Mouse (Mus musculus) forebrain, embryonic 11.5 days (tissue): ENCODE data around the gene Rab36. TPM values are rescaled to one million over a fixed set of nuclear protein-coding genes. Genes with fewer than 3 reads are reported as not detected.
"Not testable (repeated sequence)": the region's sequence is repeated elsewhere in the genome, so short reads cannot be mapped to it uniquely, and the experiment has no call there.

ENCODE experiments used
- ATAC-seq: fragments of 200-750 bp; cut with Nextera tagmentation; replicated peaks from 2 replicates; pipeline ENCODE4 v1.8.0; 2017; ENCODE audit warnings: moderate TSS enrichment; ENCODE audit not compliant: low FRiP score
- DNase-seq: peaks from one replicate; pipeline ENCODE4 v3.0.0-alpha.2; 2017; ENCODE audit warnings: low spot score
- H3K27ac ChIP-seq: fragments of 300-500 bp; sonication (generic); 2 replicates; pipeline ENCODE4 v1.5.1; 2014; ENCODE audit warnings: low read depth, low read length
- H3K27me3 ChIP-seq: fragments of 300-500 bp; sonication (generic); 2 replicates; pipeline ENCODE4 v1.6.1; 2014; ENCODE audit warnings: mild to moderate bottlenecking, low read length, mixed read lengths; ENCODE audit not compliant: control insufficient read depth, insufficient read depth
- H3K36me3 ChIP-seq: fragments of 300-500 bp; sonication (generic); 2 replicates; pipeline ENCODE4 v1.6.1; 2014; ENCODE audit warnings: mild to moderate bottlenecking, low read length, moderate library complexity, mixed read lengths; ENCODE audit not compliant: control insufficient read depth, insufficient read depth
- H3K4me1 ChIP-seq: fragments of 300-500 bp; sonication (generic); replicated peaks from 2 replicates; pipeline ENCODE4 v1.6.1; 2014; ENCODE audit warnings: low read length, mixed read lengths; ENCODE audit not compliant: control insufficient read depth, insufficient read depth
- H3K4me2 ChIP-seq: fragments of 300-500 bp; sonication (generic); 2 replicates; pipeline ENCODE4 v1.6.1; 2014; ENCODE audit warnings: low read depth, mild to moderate bottlenecking, low read length, moderate library complexity, mixed read lengths; ENCODE audit not compliant: severe bottlenecking
- H3K4me3 ChIP-seq: fragments of 300-500 bp; sonication (generic); 2 replicates; pipeline ENCODE4 v1.5.1; 2014; ENCODE audit warnings: low read depth, low read length
- H3K9ac ChIP-seq: fragments of 300-500 bp; sonication (generic); 2 replicates; pipeline ENCODE4 v1.6.1; 2014; ENCODE audit warnings: low read length
- H3K9me3 ChIP-seq: fragments of 300-500 bp; sonication (generic); 2 replicates; pipeline ENCODE4 v1.6.1; 2016; ENCODE audit warnings: low read length, mixed read lengths; ENCODE audit not compliant: control insufficient read depth
- WGBS: fragments of 180-500 bp; shearing (Covaris S2); extraction: QIAGEN DNeasy Blood & Tissue Kit; methylation state at CpG from one replicate; pipeline ENCODE4 v1.1.7; 2014; 5-methylcytosine and 5-hydroxymethylcytosine counted together
- polyA plus RNA-seq: library from polyadenylated mRNA; unstranded; fragments of >200 nt; fragmentation: Nextera tagmentation; extraction: Ambion mirVana; gene quantifications from 2 replicates; pipeline ENCODE4 v1.2.1, GENCODE M21; 2014

Rab36 gene
- polyA plus RNA-seq, 1 experiment from 2014 or later = 11.9 TPM

DNA sequence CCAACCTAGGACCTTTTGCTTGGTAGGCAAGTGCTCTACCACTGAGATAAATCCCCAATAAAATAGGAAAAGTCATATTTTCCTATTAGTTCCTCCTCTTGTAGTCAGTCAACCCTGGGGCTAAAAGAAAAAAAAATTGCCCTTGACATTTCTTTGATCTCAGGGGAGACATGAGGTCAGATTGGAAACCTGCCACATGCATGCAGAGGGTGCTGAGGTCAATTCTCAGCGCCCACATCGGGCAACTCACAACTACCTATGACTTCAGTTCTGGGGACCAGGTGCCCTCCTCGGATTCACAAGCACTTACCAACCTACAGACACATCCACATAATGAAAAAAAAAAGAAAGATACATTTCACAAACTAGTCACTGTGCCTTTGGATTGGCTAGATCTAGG is 6.6 kb upstream of the Rab36 start:
- 84% methylated on average over 3 of the region's 3 CpGs for WGBS
- H3K4me1 ChIP-seq = no peaks in the 10 kb centered on the region; the same call in 1 of the 2 replicates
- no peak overlapping the region for H3K4me2 ChIP-seq
- H3K27ac ChIP-seq = no peak overlapping the region
- ATAC-seq (no peak), DNase-seq (no peak)
- no peaks in the 10 kb centered on the region for H3K27me3 ChIP-seq
- H3K9ac ChIP-seq = no peak overlapping the region
- H3K36me3 ChIP-seq = no peaks in the 10 kb centered on the region
- H3K4me3 ChIP-seq = no peak overlapping the region
- no peaks in the 10 kb centered on the region for H3K9me3 ChIP-seq

DNA sequence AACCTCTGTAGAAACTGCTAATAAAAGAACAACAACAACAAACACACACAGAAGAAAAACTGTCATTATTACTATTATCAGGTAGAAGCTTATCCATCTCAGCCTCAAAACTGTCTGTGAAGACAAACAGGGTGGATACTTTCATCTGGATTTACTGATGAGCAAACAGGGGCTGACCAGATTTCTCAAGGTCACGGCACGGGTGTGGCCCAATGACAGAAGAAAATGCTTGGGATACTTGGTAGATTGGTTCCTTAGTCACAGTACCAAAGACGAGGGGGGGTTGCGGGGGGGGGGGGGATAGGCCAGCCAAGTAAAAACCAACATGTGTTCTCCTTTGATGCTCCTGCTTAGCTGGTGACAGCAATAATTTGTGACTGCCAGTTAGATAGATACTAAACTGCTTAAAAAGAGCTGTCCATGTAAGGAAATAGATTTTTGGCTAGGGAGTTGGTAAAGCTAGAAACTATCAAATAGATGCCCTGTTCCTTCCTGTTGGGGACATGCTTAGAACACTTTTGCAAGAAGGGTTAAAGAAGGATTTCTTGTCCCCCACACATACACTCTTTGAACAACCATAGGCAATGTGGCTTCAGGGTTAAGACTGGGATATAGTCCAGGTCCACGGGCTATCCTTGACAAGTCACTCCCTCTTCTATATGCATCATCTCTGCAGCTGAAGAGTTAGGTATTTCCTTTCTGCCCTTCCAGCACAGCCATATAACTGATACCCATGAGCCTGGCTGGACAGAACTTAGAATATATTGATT is 5.3 kb upstream of the Rab36 start:
- Histone ChIP-seq H3K27me3 (no peaks in the 10 kb centered on the region), H3K4me2 (no peak overlapping the region), H3K4me3 (no peak overlapping the region), H3K9ac (no peak overlapping the region), H3K4me1 (no peaks in the 10 kb centered on the region; the same call in 1 of the 2 replicates), H3K36me3 (no peaks in the 10 kb centered on the region), H3K9me3 (no peaks in the 10 kb centered on the region), H3K27ac (no peak overlapping the region)
- 82% methylated on average over 5 of the region's 5 CpGs for WGBS
- ATAC-seq = no peak
- DNase-seq = no peak

DNA sequence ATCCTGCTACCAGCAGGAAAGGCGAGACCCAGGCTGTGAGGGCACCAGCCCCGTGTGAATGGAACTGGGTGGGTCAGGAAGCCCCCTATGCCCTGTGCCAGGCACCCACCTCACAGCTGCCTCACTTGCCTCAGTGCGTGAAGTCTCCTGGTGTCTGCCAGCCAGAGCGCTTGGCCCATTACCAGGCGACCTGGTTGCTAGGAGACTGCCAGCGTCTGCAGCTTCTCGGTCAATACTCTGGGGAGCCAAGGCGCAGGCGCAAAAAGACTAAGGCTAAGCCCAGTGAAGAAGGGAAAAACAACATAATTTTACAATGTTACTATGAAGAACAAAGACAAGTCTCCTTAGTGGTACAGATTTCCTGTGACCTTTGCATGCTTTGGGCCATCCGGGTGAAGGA is 4.5 kb upstream of the Rab36 start, which contains the start of gene Rsph14:
TSS of gene Rsph14 (minus strand) at position 192 of the 400 bp plus-strand sequence.
- WGBS = 30% methylated on average over 10 of the region's 10 CpGs
- no peak within 1 kb of the TSS for H3K27ac ChIP-seq

DNA sequence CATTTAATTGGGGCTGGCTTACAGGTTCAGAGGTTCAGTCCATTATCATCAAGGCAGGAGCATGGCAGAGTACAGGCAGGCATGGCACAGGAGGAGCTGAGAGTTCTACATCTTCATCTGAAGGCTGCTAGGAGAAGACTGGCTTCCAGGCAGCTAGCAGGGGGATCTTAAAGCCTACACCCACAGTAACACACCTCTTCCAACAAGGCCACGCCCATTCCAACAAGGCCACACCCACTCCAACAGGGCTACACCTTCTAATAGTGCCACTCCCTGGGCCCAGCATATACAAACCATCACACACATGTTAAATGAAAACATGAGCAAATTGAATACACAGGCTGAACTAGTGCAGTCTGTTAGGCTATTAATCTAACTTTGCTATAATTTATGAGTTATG is 5.2 kb downstream of the Rab36 start:
- 23% methylated on average over 1 of the region's 1 CpGs for WGBS
- H3K4me3 ChIP-seq, H3K27ac ChIP-seq: not testable (repeated sequence)

More for the DNA sequence above, 4.5 kb upstream of the Rab36 start, which contains the start of gene Rsph14:
- DNase-seq = peak; percentile 79
- no peaks in the 10 kb centered on the region for H3K27me3 ChIP-seq
- H3K4me3 ChIP-seq = no peak within 1 kb of the TSS
- H3K4me2 ChIP-seq = no peak within 1 kb of the TSS
- H3K9ac ChIP-seq = no peak within 1 kb of the TSS
- no peaks in the 10 kb centered on the region for H3K9me3 ChIP-seq
- ATAC-seq = no peak
- H3K4me1 ChIP-seq = no peaks in the 10 kb centered on the region; the same call in 1 of the 2 replicates
- H3K36me3 ChIP-seq = no peaks in the 10 kb centered on the region

DNA sequence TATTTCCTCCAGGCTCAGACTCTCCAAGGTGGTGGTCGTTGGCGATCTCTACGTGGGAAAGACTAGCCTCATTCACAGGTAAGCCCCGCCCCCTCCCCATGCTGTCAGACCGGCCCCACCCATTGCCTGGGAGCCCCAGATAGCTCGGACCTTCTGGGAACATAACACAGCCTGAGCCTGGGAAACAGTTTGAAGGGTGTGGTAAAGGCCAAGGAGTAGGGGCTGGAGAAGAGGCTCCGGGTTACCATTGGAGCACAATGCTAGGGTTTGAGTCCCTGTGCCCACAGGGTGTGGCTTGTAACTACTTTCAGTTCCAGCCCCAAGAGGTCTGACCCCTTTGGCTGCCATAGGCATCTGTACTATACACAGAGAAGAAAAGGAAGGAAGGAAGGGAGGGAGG is 7.6 kb downstream of the Rab36 start:
- H3K4me2 ChIP-seq = no peak overlapping the region
- H3K9ac ChIP-seq = no peak overlapping the region
- no peak overlapping the region for H3K4me3 ChIP-seq
- H3K9me3 ChIP-seq = no peaks in the 10 kb centered on the region
- DNase-seq = no peak
- H3K27me3 ChIP-seq = no peaks in the 10 kb centered on the region
- H3K36me3 ChIP-seq = no peaks in the 10 kb centered on the region
- no peaks in the 10 kb centered on the region for H3K4me1 ChIP-seq
- H3K27ac ChIP-seq = no peak overlapping the region
- 53% methylated on average over 7 of the region's 7 CpGs for WGBS
- ATAC-seq = no peak

More for the DNA sequence above, 5.2 kb downstream of the Rab36 start:
- H3K9ac ChIP-seq, H3K9me3 ChIP-seq, H3K27me3 ChIP-seq, ATAC-seq, H3K4me2 ChIP-seq, H3K4me1 ChIP-seq, H3K36me3 ChIP-seq, DNase-seq: not testable (repeated sequence)

DNA sequence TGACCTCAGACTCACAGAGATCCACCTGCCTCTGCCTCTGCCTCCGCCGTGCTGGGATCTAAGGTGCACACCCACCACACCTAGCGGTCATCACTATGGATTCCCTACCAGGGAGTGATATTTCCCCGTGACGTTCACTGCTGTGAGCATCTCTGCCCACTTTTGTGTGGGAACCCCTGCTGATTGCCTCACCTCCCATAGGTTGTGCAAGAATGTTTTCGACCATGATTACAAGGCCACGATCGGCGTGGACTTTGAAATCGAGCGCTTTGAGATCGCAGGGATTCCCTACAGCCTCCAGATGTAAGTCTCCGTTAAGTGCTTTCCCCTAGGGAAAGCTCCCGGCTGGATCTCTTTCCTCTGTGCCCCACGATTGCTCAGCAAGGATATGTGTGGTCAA is 9.0 kb downstream of the Rab36 start:
- Histone ChIP-seq H3K4me1 (no peaks in the 10 kb centered on the region), H3K9me3 (no peaks in the 10 kb centered on the region), H3K9ac (no peak overlapping the region), H3K27me3 (no peaks in the 10 kb centered on the region), H3K27ac (no peak overlapping the region), H3K36me3 (no peaks in the 10 kb centered on the region), H3K4me3 (no peak overlapping the region), H3K4me2 (no peak overlapping the region)
- DNase-seq = no peak
- 94% methylated on average over 15 of the region's 15 CpGs for WGBS
- no peak for ATAC-seq

DNA sequence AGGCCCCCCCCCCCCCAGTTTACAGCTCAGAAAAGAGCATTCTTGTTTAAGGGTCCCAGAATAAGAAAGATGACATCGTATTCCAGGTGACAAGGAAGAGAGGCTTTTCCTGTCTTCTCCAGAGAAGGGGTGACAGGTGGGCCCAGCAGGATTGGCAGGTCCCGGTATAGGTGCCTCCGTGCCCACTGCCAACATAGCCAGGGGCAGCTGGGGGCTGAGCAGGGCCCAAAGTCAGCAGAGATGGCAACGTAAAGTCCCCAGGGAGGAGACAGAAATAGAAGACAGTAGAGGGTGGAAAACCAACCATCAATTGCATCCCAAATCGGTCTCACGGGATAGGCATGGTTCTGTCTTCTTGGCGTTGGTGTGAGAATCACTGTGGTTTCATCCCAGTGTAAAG is 11.9 kb downstream of the Rab36 start:
- Histone ChIP-seq H3K4me2 (no peak overlapping the region), H3K27me3 (no peaks in the 10 kb centered on the region), H3K27ac (no peak overlapping the region), H3K4me3 (no peak overlapping the region), H3K36me3 (no peaks in the 10 kb centered on the region), H3K4me1 (no peaks in the 10 kb centered on the region), H3K9me3 (no peaks in the 10 kb centered on the region), H3K9ac (no peak overlapping the region)
- 94% methylated on average over 7 of the region's 7 CpGs for WGBS
- no peak for DNase-seq
- no peak for ATAC-seq

DNA sequence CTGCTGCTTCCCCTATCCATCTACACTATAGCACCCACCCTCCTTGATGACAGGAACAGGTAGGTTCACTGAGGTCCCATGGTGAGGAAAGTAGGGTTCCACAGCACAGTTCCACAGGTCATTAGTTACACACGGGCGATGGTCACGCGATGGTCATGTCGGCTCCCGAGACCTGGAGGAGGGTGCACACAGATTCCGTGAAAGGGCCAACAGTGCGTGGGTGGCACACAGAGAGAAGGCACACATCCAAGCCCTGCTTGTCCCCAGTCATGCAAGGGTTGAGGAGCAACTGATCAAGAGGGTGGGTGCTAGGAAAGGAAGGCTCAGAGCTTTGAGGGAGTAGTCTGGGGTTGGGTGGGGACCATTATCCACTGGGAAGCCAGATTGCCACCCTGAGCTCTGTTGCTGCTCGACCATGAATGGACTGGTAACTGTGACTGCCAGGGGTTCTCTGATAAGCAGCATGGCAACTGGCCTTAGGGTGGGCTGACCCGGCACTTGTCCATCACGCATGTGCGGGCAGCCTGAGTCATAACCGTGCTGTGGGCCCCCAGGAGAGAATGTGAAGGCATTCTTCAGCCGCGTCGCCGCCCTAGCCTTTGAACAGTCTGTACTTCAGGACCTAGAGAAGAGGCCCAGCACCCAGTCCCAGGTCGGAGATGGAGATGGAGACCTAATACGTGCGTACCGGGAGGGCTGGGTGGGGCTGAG is 14.7 kb downstream of the Rab36 start:
- Histone ChIP-seq H3K27ac (no peak overlapping the region), H3K27me3 (no peaks in the 10 kb centered on the region), H3K4me3 (no peak overlapping the region), H3K4me1 (no peaks in the 10 kb centered on the region), H3K4me2 (no peak overlapping the region), H3K9me3 (no peaks in the 10 kb centered on the region), H3K36me3 (no peaks in the 10 kb centered on the region), H3K9ac (no peak overlapping the region)
- 94% methylated on average over 21 of the region's 21 CpGs for WGBS
- ATAC-seq (no peak), DNase-seq (no peak)
